19 mouse cellular contexts compared by ENCODE assay signal in genomic region chr9:123788855-123789529, GRCm38 (mm10). TPM values are rescaled to one million over a fixed set of nuclear protein-coding genes. Genes with fewer than 3 reads are reported as not detected.
A peak's percentile ranks its signal among the peaks of the same experiment; 100 is the strongest.
DNase-seq lines count a peak whose midpoint lies in the region; ATAC-seq and TF ChIP-seq lines count a peak whose summit lies in the region.
"Had no signal": no experiment of that assay in that cellular context is flagged by ENCODE, and none has a peak within 500 bp of the region (broad histone marks: within the 10 kb centered on the region; RNA-seq: fewer than 3 reads in every experiment).

No protein-coding gene starts in this region.

- ATAC-seq in stomach, embryonic 16.5 days (ENCODE audit: insufficient read depth, low FRiP score) = peak; percentile 53; the same call in 1 of the 2 replicates
- no peak for ATAC-seq in stomach, postnatal 0 days (ENCODE audit: low FRiP score, low TSS enrichment)
- no peak for ATAC-seq in megakaryocyte progenitor cell, adult 5-6 weeks (replicated peaks; ENCODE audit: poor library complexity)
- ATAC-seq: hindbrain, postnatal 0 days had no signal

- no peaks in the 10 kb centered on the region for H3K27me3 ChIP-seq in stomach, embryonic 16.5 days (ENCODE audit: control insufficient read depth, insufficient read depth, low read length)
- no peaks in the 10 kb centered on the region for H3K27me3 ChIP-seq in stomach, postnatal 0 days (ENCODE audit: control insufficient read depth, insufficient read depth, low read length)
- H3K27me3 ChIP-seq: limb, embryonic 13.5 days had no signal

- no peak overlapping the region for H3K9ac ChIP-seq in stomach, embryonic 16.5 days (ENCODE audit: low read length)
- no peak overlapping the region for H3K9ac ChIP-seq in stomach, postnatal 0 days (ENCODE audit: low read length)
- H3K9ac ChIP-seq: limb, embryonic 13.5 days; liver, embryonic 14.5 days had no signal

- no peak overlapping the region for H3K4me3 ChIP-seq in stomach, embryonic 16.5 days (replicated peaks; ENCODE audit: low read length)
- no peak overlapping the region for H3K4me3 ChIP-seq in stomach, postnatal 0 days (ENCODE audit: low read depth, low read length)
- H3K4me3 ChIP-seq: limb, embryonic 13.5 days; myocyte had no signal

- H3K4me1 ChIP-seq in stomach, embryonic 16.5 days (ENCODE audit: control insufficient read depth, insufficient read depth, low read length) = no peaks in the 10 kb centered on the region
- no peaks in the 10 kb centered on the region for H3K4me1 ChIP-seq in stomach, postnatal 0 days (replicated peaks; ENCODE audit: control insufficient read depth, insufficient read depth)
- H3K4me1 ChIP-seq: limb, embryonic 13.5 days had no signal

- no peak overlapping the region for H3K27ac ChIP-seq in stomach, embryonic 16.5 days (ENCODE audit: low read length)
- no peak overlapping the region for H3K27ac ChIP-seq in stomach, postnatal 0 days (replicated peaks)
- H3K27ac ChIP-seq: hindbrain, postnatal 0 days; limb, embryonic 13.5 days; liver, embryonic 14.5 days had no signal

- intact Hi-C loops in heart, postnatal 10 days (cut with DNase I) = no loop called here
- intact Hi-C loops in heart, postnatal 14 days (cut with DNase I) = no loop called here

- peaks cover 18% of the 10 kb centered on the region for H3K36me3 ChIP-seq in stomach, embryonic 16.5 days (ENCODE audit: control insufficient read depth, insufficient read depth, low read length)
- H3K36me3 ChIP-seq in stomach, postnatal 0 days (ENCODE audit: control insufficient read depth, insufficient read depth, low read length) = peaks cover 25% of the 10 kb centered on the region

- peak; percentile 14 to 28 for DNase-seq in cerebellum, postnatal 25 days
- DNase-seq in cerebellum, adult 8-10 months = no peak
- DNase-seq in heart, postnatal 10 days = peak; percentile 23 to 47
- DNase-seq in heart, postnatal 14 days = no peak
- DNase-seq in stomach, postnatal 0 days (ENCODE audit: low spot score) = no peak
- DNase-seq in telencephalon, adult 2 months (ENCODE audit: low read depth, low spot score) = peak; percentile 55
- DNase-seq: adrenal gland, adult 2 months; cerebellum, adult 11 months; kidney, adult 9 months; kidney, postnatal 4 days; midbrain, embryonic 14.5 days had no signal

- no peak for TF ChIP-seq CTCF in stomach, postnatal 0 days (IDR thresholded peaks at IDR 0.05; ENCODE audit: low read depth)

- peaks cover 2% of the 10 kb centered on the region; the same call in 1 of the 2 replicates for H3K9me3 ChIP-seq in stomach, embryonic 16.5 days (replicated peaks; ENCODE audit: control insufficient read depth, low read length)
- H3K9me3 ChIP-seq in stomach, postnatal 0 days (ENCODE audit: control insufficient read depth, low read length) = no peaks in the 10 kb centered on the region

- TF ChIP-seq EP300 in stomach, postnatal 0 days (optimal IDR thresholded peaks at IDR 0.05) = no peak

- 71% methylated on average over 4 of the region's 4 CpGs for WGBS in stomach, embryonic 16.5 days
- 69% methylated on average over 4 of the region's 4 CpGs for WGBS in stomach, postnatal 0 days

- no peak overlapping the region for H3K4me2 ChIP-seq in stomach, embryonic 16.5 days (ENCODE audit: low read depth, low read length)
- no peak overlapping the region for H3K4me2 ChIP-seq in stomach, postnatal 0 days (replicated peaks; ENCODE audit: low read depth)
- H3K4me2 ChIP-seq: limb, embryonic 13.5 days had no signal

RNA-seq across cellular contexts. Expression of gene Cxcr6, which starts 17.3 kb away (rescaled TPM):
- not detected for total RNA-seq in heart, postnatal 10 days (2021)
- under 1 TPM in 1 of 2 experiments, not detected in 1; 0.20 TPM for total RNA-seq in heart, postnatal 14 days (2021)
- polyA plus RNA-seq in stomach, embryonic 16.5 days (2015; fragmentation: Nextera tagmentation; extraction: Ambion mirVana) = 0.70 and 1.0 TPM in 2 replicates
- 0.41 and 0.44 TPM in 2 replicates for polyA plus RNA-seq in stomach, postnatal 0 days (2015; fragmentation: Nextera tagmentation; extraction: Ambion mirVana)
- total RNA-seq in megakaryocyte progenitor cell, adult 5-6 weeks (2015) = not detected in 2 replicates
- total RNA-seq in megakaryocyte progenitor cell, adult 5-6 weeks (2017) = 0.21 TPM in 1 of 2 replicates, not detected in the other
- total RNA-seq: gastrocnemius, postnatal 4 days; hindbrain, postnatal 0 days; layer of hippocampus, postnatal 25 days had no signal
- polyA plus RNA-seq: hindbrain, postnatal 0 days had no signal

Comparison
In these comparisons a context has a peak if more than half of its experiments do, and no peak if none do; other contexts are left out.
1. DNase-seq: peak in cerebellum, postnatal 25 days (2 of 2), heart, postnatal 10 days (2 of 2) and telencephalon, adult 2 months (single experiment); none in cerebellum, adult 8-10 months (single experiment), heart, postnatal 14 days (0 of 2) and stomach, postnatal 0 days (single experiment).